Mouse (Mus musculus) embryonic fibroblast, embryonic 13.5 days (primary cell): Measurements from ENCODE around the gene Cap2.

Experiments
- CTCF ChIP-seq: IDR thresholded peaks from 2 replicates; pipeline ENCODE4 v1.5.1; 2011; ENCODE audit warnings: mild to moderate bottlenecking, control low read depth, low read length, moderate library complexity, borderline replicate concordance; ENCODE audit not compliant: insufficient read depth
- POLR2A ChIP-seq: IDR thresholded peaks from 2 replicates; pipeline ENCODE4 v1.6.1; 2011; ENCODE audit warnings: low read depth, mild to moderate bottlenecking, control low read depth, low read length, moderate library complexity

DNA sequence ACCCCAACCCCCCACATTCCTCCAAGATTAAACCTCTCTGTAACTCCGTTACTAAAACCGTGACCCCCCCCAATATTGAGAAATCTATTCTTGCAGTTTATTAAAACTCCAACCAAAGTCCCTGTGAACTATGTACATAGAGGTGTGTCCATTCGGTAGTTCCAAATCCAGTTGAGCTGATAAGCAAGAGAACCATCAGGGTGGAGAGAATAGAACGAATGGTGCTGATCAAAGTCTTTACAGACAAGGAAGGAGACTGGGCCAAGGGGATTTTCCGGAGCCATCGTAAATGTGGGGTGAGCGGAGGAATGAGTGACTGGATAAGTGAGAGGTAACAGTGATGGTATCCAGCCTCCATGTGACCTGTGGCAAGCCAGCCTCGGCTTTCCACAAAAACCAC, 28.9 kb downstream of the Cap2 start:
- TF ChIP-seq POLR2A (no peak), CTCF (no peak)
